Mouse (Mus musculus) limb, embryonic 11.5 days (tissue): ENCODE data around the gene Daam2. TPM values are rescaled to one million over a fixed set of nuclear protein-coding genes. Genes with fewer than 3 reads are reported as not detected.

Experiments
- ATAC-seq: fragments of 200-750 bp; cut with Nextera tagmentation; 2 replicates; pipeline ENCODE4 v1.8.0; 2017; ENCODE audit warnings: low read depth; ENCODE audit not compliant: insufficient number of reproducible peaks, low FRiP score, low TSS enrichment
- DNase-seq: peaks from one replicate; pipeline ENCODE4 v3.0.0-alpha.2; 2015; ENCODE audit warnings: low spot score
- H3K27ac ChIP-seq: fragments of 300-500 bp; sonication (generic); replicated peaks from 2 replicates; pipeline ENCODE4 v1.5.1; 2014; ENCODE audit warnings: low read depth, mild to moderate bottlenecking, low read length
- H3K27me3 ChIP-seq: fragments of 300-500 bp; sonication (generic); 2 replicates; pipeline ENCODE4 v1.6.1; 2014; ENCODE audit warnings: mild to moderate bottlenecking, low read length, mixed read lengths; ENCODE audit not compliant: control insufficient read depth, insufficient read depth
- H3K36me3 ChIP-seq: fragments of 300-500 bp; sonication (generic); 2 replicates; pipeline ENCODE4 v1.6.1; 2014; ENCODE audit warnings: mild to moderate bottlenecking, low read length, moderate library complexity, mixed read lengths; ENCODE audit not compliant: control insufficient read depth, insufficient read depth
- H3K4me1 ChIP-seq: fragments of 300-500 bp; sonication (generic); 2 replicates; pipeline ENCODE4 v1.6.1; 2014; ENCODE audit warnings: low read length, mixed read lengths; ENCODE audit not compliant: control insufficient read depth, insufficient read depth
- H3K4me2 ChIP-seq: fragments of 300-500 bp; sonication (generic); 2 replicates; pipeline ENCODE4 v1.6.1; 2014; ENCODE audit warnings: low read depth, mild to moderate bottlenecking, moderate library complexity; ENCODE audit not compliant: severe bottlenecking
- H3K4me3 ChIP-seq: fragments of 300-500 bp; sonication (generic); 2 replicates; pipeline ENCODE4 v1.5.1; 2014; ENCODE audit warnings: low read depth, low read length
- H3K9ac ChIP-seq: fragments of 300-500 bp; sonication (generic); 2 replicates; pipeline ENCODE4 v1.6.1; 2014; ENCODE audit warnings: mild to moderate bottlenecking, low read length
- H3K9me3 ChIP-seq: fragments of 300-500 bp; sonication (generic); 2 replicates; pipeline ENCODE4 v1.6.1; 2016; ENCODE audit warnings: low read length; ENCODE audit not compliant: control insufficient read depth
- WGBS: fragments of 180-500 bp; shearing (Covaris S2); extraction: QIAGEN DNeasy Blood & Tissue Kit; methylation state at CpG from one replicate; pipeline ENCODE4 v1.1.7; 2014; 5-methylcytosine and 5-hydroxymethylcytosine counted together
- polyA plus RNA-seq: library from polyadenylated mRNA; unstranded; fragments of >200 nt; fragmentation: Nextera tagmentation; extraction: Ambion mirVana; gene quantifications from 2 replicates; pipeline ENCODE4 v1.2.1, GENCODE M21; 2014

Daam2 gene
- polyA plus RNA-seq, 1 experiment from 2014 or later, result 8.6 TPM

- ATAC-seq, result no peak
- 91% methylated on average over 3 of the region's 3 CpGs for WGBS
- Histone ChIP-seq H3K4me2 (no peak overlapping the region), H3K4me3 (no peak overlapping the region), H3K4me1 (no peaks in the 10 kb centered on the region), H3K36me3 (no peaks in the 10 kb centered on the region), H3K9ac (no peak overlapping the region), H3K27me3 (no peaks in the 10 kb centered on the region), H3K9me3 (no peaks in the 10 kb centered on the region), H3K27ac (no peak overlapping the region)
- DNase-seq, result no peak
Measured at GRCm38 (mm10) chr17:49423872-49424271, 140.3 kb downstream of the Daam2 start.

- Histone ChIP-seq H3K36me3 (no peaks in the 10 kb centered on the region), H3K9me3 (no peaks in the 10 kb centered on the region), H3K27ac (no peak overlapping the region), H3K27me3 (no peaks in the 10 kb centered on the region), H3K4me1 (no peaks in the 10 kb centered on the region), H3K4me2 (no peak overlapping the region), H3K4me3 (no peak overlapping the region), H3K9ac (no peak overlapping the region)
- 84% methylated on average over 2 of the region's 2 CpGs for WGBS
- DNase-seq, result no peak
- ATAC-seq, result no peak
Measured at GRCm38 (mm10) chr17:49423067-49423325, 141.1 kb downstream of the Daam2 start.

DNA sequence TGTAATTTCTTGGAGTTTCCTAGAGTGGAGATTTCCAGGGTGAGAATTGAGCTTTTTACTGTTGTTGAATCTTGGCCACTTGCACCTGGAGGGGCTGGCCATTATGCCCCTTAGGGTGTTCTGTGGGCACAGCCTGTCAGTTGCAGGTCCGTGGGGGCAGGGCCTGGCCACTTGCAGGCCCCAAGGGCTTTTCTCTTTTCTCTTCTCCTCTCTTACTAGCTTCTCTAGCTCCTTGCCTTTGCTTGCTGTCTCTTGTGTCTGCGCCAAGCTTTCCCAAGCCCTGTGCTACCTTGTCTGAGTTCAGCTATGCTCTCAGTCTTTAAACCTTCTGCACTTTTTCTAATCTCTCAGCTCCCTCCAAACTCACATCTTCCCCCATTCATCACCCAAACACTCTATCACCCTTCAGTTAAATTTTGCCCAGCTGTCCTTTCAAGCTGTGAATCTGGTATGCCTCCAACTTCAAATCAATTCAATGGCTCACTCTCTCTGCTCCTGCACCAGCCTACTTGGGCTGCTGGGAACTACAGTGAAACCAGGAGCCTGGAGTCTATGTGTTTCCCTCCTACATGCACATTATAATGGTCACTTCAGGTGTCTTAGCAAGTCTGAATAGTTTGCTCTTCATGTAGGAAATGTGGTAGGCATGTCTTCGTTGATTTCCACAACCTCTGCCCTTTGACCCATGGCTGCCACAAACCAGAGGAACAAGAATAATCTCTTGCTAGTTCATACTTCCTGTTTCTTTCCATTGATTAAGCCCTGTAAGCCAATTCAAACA is 141.7 kb downstream of the Daam2 start:
- Histone ChIP-seq H3K9ac (no peak overlapping the region), H3K36me3 (no peaks in the 10 kb centered on the region), H3K27me3 (no peaks in the 10 kb centered on the region), H3K4me1 (no peaks in the 10 kb centered on the region), H3K9me3 (no peaks in the 10 kb centered on the region), H3K4me3 (no peak overlapping the region), H3K4me2 (no peak overlapping the region), H3K27ac (no peak overlapping the region)
- DNase-seq, result no peak
- 76% methylated on average over 3 of the region's 3 CpGs for WGBS
- ATAC-seq, result no peak

- WGBS, result 64% methylated on average over 6 of the region's 6 CpGs
- no peaks in the 10 kb centered on the region for H3K9me3 ChIP-seq
- H3K4me1 ChIP-seq, result no peaks in the 10 kb centered on the region
- no peaks in the 10 kb centered on the region for H3K27me3 ChIP-seq
- no peak overlapping the region for H3K9ac ChIP-seq
- no peak overlapping the region for H3K27ac ChIP-seq
- no peaks in the 10 kb centered on the region for H3K36me3 ChIP-seq
- ATAC-seq (no peak), DNase-seq (no peak)
- no peak overlapping the region for H3K4me3 ChIP-seq
- no peak overlapping the region for H3K4me2 ChIP-seq
Measured at GRCm38 (mm10) chr17:49419813-49420212, 144.3 kb downstream of the Daam2 start.

DNA sequence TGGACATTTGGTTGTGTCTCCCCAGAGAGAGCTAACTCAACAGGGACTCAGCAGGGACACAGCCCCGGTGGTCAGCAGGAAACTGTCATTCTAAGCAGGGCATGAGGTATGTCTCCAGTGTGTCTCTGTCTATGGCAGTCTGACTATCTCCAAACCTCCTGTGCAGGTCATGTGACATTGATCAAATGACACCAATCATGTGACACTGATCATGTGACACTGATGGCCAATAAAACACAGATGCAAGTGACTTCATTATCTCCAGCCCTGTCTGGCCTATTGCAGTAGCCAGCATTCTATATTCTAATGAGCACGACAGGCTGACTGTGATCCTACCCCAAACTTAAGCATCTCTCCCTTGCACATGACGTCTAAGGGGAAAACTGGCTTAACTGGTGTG is 147.9 kb downstream of the Daam2 start:
- no peak overlapping the region for H3K4me2 ChIP-seq
- 76% methylated on average over 3 of the region's 3 CpGs for WGBS
- DNase-seq, result no peak
- H3K4me1 ChIP-seq, result no peaks in the 10 kb centered on the region
- no peaks in the 10 kb centered on the region for H3K27me3 ChIP-seq
- no peak overlapping the region for H3K27ac ChIP-seq
- no peak for ATAC-seq
- no peak overlapping the region for H3K4me3 ChIP-seq
- no peak overlapping the region for H3K9ac ChIP-seq
- H3K9me3 ChIP-seq, result no peaks in the 10 kb centered on the region
- H3K36me3 ChIP-seq, result no peaks in the 10 kb centered on the region

DNA sequence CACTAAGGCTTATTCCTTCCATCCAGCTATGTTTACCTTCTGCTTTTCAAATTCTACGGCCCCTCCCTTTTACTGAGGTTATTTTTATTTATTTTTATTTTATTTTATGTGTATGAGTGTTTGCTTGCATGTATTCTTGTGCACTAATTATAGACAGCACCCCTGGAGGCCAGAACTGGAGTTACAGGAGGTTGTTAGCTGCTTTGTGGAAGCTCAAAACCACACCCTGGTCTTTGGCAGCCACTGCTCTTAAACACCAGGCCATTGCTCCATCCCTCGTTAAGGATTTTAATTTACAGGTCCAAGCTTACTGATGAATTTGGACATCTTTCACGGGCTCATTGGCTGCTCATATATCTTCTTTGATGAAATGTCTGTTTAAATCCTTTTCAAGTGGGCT is 150.6 kb downstream of the Daam2 start:
- Histone ChIP-seq H3K4me1 (no peaks in the 10 kb centered on the region), H3K36me3 (no peaks in the 10 kb centered on the region)
- 55% methylated on average over 3 of the region's 3 CpGs for WGBS

DNA sequence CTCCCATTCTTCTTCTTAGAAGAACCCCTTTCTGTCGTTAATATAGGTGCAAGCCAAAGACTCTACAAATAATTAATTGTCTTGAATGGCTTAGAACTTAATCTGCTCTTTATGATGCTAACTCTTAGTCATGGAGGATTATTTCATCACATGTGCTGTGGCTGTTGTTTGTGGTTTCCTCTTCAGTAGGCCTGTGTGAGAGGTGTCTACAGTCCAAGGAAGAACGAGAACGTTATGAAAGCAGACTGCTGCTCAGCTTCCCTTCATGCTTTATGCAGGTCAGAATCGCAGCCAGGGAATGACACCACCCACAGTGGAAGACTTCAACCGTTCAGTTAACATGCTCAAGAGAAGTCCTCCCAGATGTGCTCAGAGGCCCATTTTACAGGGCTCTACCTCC is 151.2 kb downstream of the Daam2 start:
- WGBS, result 88% methylated on average over 5 of the region's 5 CpGs
- Histone ChIP-seq H3K36me3 (no peaks in the 10 kb centered on the region), H3K4me1 (no peaks in the 10 kb centered on the region)

More for the DNA sequence above, 150.6 kb downstream of the Daam2 start:
- H3K4me2 ChIP-seq, result no peak overlapping the region
- DNase-seq (no peak), ATAC-seq (no peak)
- no peak overlapping the region for H3K27ac ChIP-seq
- no peaks in the 10 kb centered on the region for H3K9me3 ChIP-seq
- no peak overlapping the region for H3K9ac ChIP-seq
- no peak overlapping the region for H3K4me3 ChIP-seq
- H3K27me3 ChIP-seq, result no peaks in the 10 kb centered on the region

More for the DNA sequence above, 151.2 kb downstream of the Daam2 start:
- no peak overlapping the region for H3K4me2 ChIP-seq
- no peaks in the 10 kb centered on the region for H3K9me3 ChIP-seq
- ATAC-seq (no peak), DNase-seq (no peak)
- no peak overlapping the region for H3K4me3 ChIP-seq
- no peak overlapping the region for H3K9ac ChIP-seq
- H3K27ac ChIP-seq, result no peak overlapping the region
- no peaks in the 10 kb centered on the region for H3K27me3 ChIP-seq
